Mouse (Mus musculus) liver, embryonic 15.5 days (tissue): ENCODE data around the gene Unc50. TPM values are rescaled to one million over a fixed set of nuclear protein-coding genes. Genes with fewer than 3 reads are reported as not detected.

Experiments
- ATAC-seq: fragments of 200-750 bp; cut with Nextera tagmentation; 2 replicates; pipeline ENCODE4 v1.8.0; 2017; ENCODE audit warnings: moderate number of reproducible peaks, mild to moderate bottlenecking, moderate library complexity; ENCODE audit not compliant: insufficient read depth
- H3K27ac ChIP-seq: fragments of 300-500 bp; sonication (generic); replicated peaks from 2 replicates; pipeline ENCODE4 v1.5.1; 2015; ENCODE audit warnings: mild to moderate bottlenecking, inconsistent platforms
- H3K27me3 ChIP-seq: fragments of 300-500 bp; sonication (generic); 2 replicates; pipeline ENCODE4 v1.6.1; 2015; ENCODE audit warnings: mild to moderate bottlenecking, inconsistent platforms
- H3K36me3 ChIP-seq: fragments of 300-500 bp; sonication (generic); replicated peaks from 2 replicates; pipeline ENCODE4 v1.6.1; 2015; ENCODE audit warnings: moderate library complexity, mild to moderate bottlenecking, inconsistent platforms
- H3K4me1 ChIP-seq: fragments of 300-500 bp; sonication (generic); replicated peaks from 2 replicates; pipeline ENCODE4 v1.6.1; 2015; ENCODE audit warnings: inconsistent platforms
- H3K4me2 ChIP-seq: fragments of 300-500 bp; sonication (generic); 2 replicates; pipeline ENCODE4 v1.6.1; 2015; ENCODE audit warnings: moderate library complexity, mild to moderate bottlenecking, inconsistent platforms
- H3K4me3 ChIP-seq: fragments of 300-500 bp; sonication (generic); replicated peaks from 2 replicates; pipeline ENCODE4 v1.5.1; 2015; ENCODE audit warnings: mild to moderate bottlenecking, inconsistent platforms
- H3K9ac ChIP-seq: fragments of 300-500 bp; sonication (generic); 2 replicates; pipeline ENCODE4 v1.6.1; 2015; ENCODE audit warnings: moderate library complexity, mild to moderate bottlenecking, inconsistent platforms
- H3K9me3 ChIP-seq: fragments of 300-500 bp; sonication (generic); replicated peaks from 2 replicates; pipeline ENCODE4 v1.6.1; 2016; ENCODE audit warnings: inconsistent platforms
- WGBS: fragments of 180-500 bp; shearing (Covaris S2); methylation state at CpG from one replicate; pipeline ENCODE4 v1.1.7; 2015; ENCODE audit warnings: mixed read lengths; ENCODE audit not compliant: insufficient replicate concordance; 5-methylcytosine and 5-hydroxymethylcytosine counted together
- polyA plus RNA-seq: library from polyadenylated mRNA; unstranded; fragments of >200 nt; fragmentation: Nextera tagmentation; extraction: Ambion mirVana; gene quantifications from 2 replicates; pipeline ENCODE4 v1.2.1, GENCODE M21; 2015

The Unc50 gene
- polyA plus RNA-seq, 1 experiment from 2014 or later: 68.6 TPM

DNA sequence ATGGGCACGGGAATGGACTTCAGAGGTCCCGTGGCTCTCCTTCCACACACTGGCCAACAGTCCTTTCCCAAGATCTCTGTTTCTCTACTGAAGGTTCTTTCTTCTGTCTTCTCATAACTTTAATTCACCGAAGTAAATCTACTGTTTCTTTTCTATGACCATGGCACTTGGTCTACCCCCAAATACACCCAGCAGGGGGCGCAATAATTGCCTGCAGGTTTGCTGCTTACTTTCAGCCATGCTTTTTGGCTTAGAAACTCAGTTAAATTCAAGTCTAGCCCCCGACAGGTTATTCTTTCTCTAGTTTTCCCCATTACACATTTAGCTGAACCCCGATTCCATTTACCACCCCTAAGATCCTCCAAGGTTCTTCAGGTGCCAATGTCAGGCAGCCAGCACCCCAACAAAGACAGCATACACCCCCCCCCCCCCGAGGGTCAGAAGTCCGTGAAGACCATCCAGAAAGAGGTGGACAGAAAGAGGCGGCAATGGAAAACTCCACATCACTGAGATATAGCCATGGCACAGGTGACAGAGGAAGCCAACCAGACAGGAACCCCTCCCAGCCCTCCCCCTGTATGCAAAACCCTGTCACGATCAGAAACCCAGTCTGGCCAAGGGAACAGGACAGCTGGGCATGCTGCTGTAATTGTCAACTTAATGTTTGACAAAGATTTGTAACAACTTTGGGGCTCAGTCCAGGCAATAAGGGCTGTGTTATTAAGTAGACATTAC, 18.6 kb downstream of the Unc50 start:
- WGBS: 62% methylated on average over 10 of the region's 10 CpGs
- H3K36me3 ChIP-seq: no peaks in the 10 kb centered on the region
- ATAC-seq: no peak
- H3K4me1 ChIP-seq: peaks cover 1% of the 10 kb centered on the region
- no peak overlapping the region for H3K4me3 ChIP-seq
- no peak overlapping the region for H3K4me2 ChIP-seq
- H3K27ac ChIP-seq: no peak overlapping the region
- H3K9ac ChIP-seq: no peak overlapping the region
- H3K27me3 ChIP-seq: no peaks in the 10 kb centered on the region
- H3K9me3 ChIP-seq: no peaks in the 10 kb centered on the region

DNA sequence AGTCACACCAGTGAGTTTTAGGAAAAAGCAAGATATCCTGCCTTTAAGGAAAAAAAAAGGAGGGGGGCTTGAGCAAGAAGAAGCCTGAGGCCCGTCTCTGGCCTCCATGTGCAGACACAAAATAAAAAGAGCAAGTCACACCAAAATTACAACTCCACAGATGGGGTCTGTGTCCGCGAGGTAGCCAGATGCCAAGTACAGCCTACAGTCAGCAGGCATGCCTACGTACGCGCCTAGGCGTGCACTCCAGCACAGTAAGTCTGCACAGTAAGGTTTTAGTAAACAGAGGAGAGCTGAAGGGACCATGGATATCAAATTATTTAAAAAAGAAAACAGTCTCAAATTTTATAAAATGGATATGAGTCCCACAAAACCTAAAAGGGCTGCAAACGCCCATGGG, 21.3 kb downstream of the Unc50 start:
- 77% methylated on average over 8 of the region's 8 CpGs for WGBS
- H3K9ac ChIP-seq: no peak overlapping the region
- H3K27me3 ChIP-seq: no peaks in the 10 kb centered on the region
- no peak overlapping the region for H3K4me3 ChIP-seq
- H3K4me1 ChIP-seq: no peaks in the 10 kb centered on the region
- H3K27ac ChIP-seq: no peak overlapping the region
- no peak overlapping the region for H3K4me2 ChIP-seq
- H3K36me3 ChIP-seq: no peaks in the 10 kb centered on the region
- no peak for ATAC-seq
- no peaks in the 10 kb centered on the region for H3K9me3 ChIP-seq

DNA sequence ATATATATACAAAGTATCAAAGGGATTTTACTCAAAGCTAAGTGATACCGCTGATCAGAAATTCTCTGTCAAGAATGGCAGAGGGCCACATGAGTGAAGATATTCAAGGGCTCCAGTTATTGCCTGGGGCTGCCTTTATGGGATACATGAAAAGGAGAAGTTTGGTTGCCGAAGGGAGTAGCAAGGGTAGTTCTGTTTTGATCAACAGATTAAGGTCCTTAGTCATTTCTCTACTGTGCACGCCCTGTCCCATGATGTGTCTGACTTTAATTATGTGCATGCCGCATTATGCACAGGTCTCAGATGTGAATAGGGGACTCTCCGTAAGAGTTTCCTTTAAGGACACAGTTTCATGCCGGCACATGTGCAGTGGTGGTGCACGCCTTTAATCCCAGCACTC, 27.6 kb downstream of the Unc50 start:
- no peak for ATAC-seq

DNA sequence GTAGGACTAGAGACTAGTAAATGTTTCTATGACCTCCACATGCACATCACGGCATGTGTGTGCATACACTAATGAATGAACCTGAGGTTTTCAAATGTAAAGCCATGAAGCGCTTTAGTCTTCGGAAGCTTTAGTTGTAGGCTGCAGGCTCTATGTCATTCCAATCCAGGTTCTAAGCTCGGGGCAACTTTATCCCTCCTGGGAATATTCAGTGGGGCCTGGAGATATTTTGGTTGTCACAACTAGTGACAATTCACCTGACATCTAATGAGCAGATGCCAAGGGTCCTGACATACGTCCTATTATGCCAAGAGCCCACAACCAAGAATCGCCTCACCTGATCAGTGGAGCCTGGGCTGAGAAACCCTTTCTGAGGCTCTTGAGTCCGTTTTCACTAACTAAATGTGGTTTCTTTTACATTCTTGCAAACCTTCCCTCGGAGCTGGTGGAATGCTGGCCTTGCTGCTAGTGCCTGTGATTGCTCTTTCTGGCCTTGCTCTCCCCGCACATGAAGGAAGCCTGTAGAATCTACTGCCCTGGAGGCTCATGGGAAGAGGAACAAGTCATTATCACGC, 35.0 kb downstream of the Unc50 start:
- H3K9ac ChIP-seq: no peak overlapping the region
- 68% methylated on average over 10 of the region's 10 CpGs for WGBS
- no peak for ATAC-seq

More for the DNA sequence above, 27.6 kb downstream of the Unc50 start:
- Histone ChIP-seq H3K36me3 (no peaks in the 10 kb centered on the region), H3K27ac (no peak overlapping the region), H3K4me2 (no peak overlapping the region), H3K4me1 (no peaks in the 10 kb centered on the region), H3K9ac (no peak overlapping the region), H3K9me3 (no peaks in the 10 kb centered on the region), H3K4me3 (no peak overlapping the region), H3K27me3 (no peaks in the 10 kb centered on the region)
- 70% methylated on average over 7 of the region's 7 CpGs for WGBS

DNA sequence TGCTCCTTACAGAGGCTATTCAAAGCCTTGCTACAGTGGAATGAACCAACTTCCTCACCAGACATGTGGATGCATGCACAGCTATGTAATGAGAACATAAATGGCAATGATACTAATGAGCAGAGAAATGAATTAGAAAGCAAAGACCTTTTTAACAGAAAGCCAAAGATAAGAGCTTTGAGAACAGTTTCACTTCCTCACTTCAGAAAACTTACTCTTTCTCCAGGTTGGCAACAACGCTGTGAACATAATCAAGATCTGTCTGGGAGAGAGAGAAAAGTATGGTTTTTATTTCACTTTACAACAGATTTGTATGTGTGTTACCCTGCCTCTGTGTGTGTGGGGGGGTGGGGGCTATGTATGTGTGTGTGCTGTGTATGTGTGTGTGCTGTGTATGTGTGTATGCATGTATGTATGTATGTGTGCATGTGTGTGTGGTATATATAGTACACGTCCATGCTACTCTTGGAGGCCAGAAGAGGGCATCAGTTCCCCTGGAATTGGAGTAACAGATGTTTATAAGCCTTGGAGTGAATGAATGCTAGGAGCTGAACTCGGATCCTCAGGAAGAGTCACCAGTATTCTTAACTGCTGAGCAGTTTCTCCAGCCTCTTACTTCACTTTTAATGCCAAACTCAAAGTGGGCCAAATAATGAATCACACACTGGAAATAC, 36.5 kb downstream of the Unc50 start:
- H3K9ac ChIP-seq: no peak overlapping the region
- H3K4me3 ChIP-seq: no peak overlapping the region
- no peak overlapping the region for H3K27ac ChIP-seq
- no peak overlapping the region for H3K4me2 ChIP-seq
- H3K27me3 ChIP-seq: no peaks in the 10 kb centered on the region
- ATAC-seq: no peak
- H3K9me3 ChIP-seq: no peaks in the 10 kb centered on the region
- H3K4me1 ChIP-seq: 0 out of 2 replicates have a peak, but pooled peaks cover 3% of the 10 kb centered on the region
- H3K36me3 ChIP-seq: no peaks in the 10 kb centered on the region
- 73% methylated on average over 3 of the region's 3 CpGs for WGBS

More for the DNA sequence above, 35.0 kb downstream of the Unc50 start:
- no peaks in the 10 kb centered on the region for H3K36me3 ChIP-seq
- H3K4me2 ChIP-seq: no peak overlapping the region
- H3K27me3 ChIP-seq: no peaks in the 10 kb centered on the region
- no peak overlapping the region for H3K4me3 ChIP-seq
- no peaks in the 10 kb centered on the region for H3K9me3 ChIP-seq
- H3K27ac ChIP-seq: no peak overlapping the region
- no peaks in the 10 kb centered on the region for H3K4me1 ChIP-seq

DNA sequence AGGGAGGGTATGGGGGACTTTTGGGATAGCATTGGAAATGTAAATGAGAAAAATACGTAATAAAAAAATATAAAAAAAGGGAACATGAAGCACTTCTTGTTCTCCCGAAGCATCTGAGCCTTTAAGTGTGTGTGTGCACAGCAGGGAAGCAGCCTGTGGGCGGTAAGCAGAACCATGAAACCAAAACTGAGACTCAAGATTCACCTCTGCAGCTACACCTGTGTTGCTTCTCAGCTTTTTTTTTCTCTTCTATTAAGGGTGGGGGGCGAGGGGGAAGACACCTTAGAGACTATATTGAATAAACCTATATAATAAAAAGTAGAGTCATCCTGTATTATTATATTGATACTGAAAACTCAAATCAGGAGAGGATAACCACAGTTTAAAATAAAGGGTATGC, 37.9 kb downstream of the Unc50 start:
- Histone ChIP-seq H3K9me3 (no peaks in the 10 kb centered on the region), H3K36me3 (no peaks in the 10 kb centered on the region), H3K4me3 (no peak overlapping the region), H3K27ac (no peak overlapping the region), H3K4me1 (peaks cover 8% of the 10 kb centered on the region; the same call in 1 of the 2 replicates), H3K4me2 (no peak overlapping the region), H3K9ac (no peak overlapping the region), H3K27me3 (no peaks in the 10 kb centered on the region)
- ATAC-seq: no peak
- WGBS: 66% methylated on average over 4 of the region's 4 CpGs

DNA sequence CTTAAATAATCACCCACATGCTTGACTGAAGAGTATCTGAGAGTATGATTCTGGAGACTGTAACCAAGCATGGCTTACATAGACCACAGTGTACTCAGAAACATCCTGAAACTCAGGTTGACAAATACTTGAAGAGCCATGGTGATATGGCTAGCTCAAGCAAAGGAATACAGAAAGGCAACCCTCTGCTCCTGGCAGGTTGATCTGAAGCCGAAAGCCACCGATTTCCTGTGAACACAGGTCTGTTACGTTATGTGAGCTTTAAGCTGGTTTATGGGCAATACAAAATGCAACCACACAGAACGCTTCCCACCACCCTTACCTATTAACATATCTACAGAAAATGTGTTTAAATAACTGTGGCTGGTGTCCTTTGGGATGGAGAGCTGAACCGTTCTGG, 39.1 kb downstream of the Unc50 start:
- peaks cover 12% of the 10 kb centered on the region for H3K4me1 ChIP-seq
- no peak overlapping the region for H3K4me2 ChIP-seq
- H3K36me3 ChIP-seq: no peaks in the 10 kb centered on the region
- H3K27me3 ChIP-seq: no peaks in the 10 kb centered on the region
- no peak overlapping the region for H3K27ac ChIP-seq
- 75% methylated on average over 5 of the region's 5 CpGs for WGBS
- H3K4me3 ChIP-seq: no peak overlapping the region
- no peak for ATAC-seq
- no peak overlapping the region for H3K9ac ChIP-seq
- no peaks in the 10 kb centered on the region for H3K9me3 ChIP-seq

DNA sequence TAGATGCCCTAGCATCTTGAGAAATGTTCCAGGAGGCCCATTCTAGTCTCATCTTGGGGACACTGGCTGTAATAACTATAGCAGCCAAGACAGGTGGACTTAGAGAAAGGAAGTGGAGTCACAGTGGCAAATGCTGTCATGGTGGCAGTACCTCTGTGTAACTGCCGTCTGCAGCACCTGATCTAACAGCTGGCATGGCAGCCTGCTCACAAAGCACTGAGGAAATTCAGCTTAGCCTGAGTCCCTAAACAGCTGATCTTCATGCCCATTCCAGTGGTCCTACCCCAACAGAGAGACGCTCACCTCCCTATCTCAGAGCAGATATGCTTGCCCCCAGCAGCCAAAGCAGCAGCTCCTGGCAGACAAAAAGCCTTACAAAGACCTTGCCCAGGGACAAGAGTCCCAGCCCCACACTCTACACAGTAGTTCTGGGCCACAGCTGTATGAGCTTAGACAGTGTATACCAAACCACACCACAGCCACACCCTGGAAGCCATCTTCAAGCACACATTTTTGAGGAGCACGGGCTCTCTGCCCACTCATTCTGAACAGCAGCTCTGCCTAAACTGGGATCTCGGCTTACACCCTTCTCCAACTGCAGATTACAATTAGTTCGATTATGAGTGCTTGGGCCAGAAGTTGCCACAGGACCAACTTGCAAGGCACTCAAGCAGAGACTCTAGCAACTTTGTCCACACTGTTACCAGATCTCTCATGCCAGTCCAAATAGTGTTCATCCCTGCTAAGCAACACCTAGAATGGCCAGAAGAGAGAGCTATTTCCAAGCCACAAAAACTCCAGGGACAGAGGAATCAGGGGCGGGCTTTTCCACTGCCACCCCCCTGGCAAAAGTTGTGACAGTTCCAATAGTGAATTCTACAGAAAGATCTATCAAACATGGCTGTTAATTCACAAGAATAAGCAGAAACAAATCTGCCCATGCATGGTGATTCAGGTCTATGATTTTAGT, 41.5 kb downstream of the Unc50 start:
- Histone ChIP-seq H3K4me1 (peaks cover 16% of the 10 kb centered on the region), H3K4me2 (no peak overlapping the region), H3K9me3 (no peaks in the 10 kb centered on the region), H3K36me3 (no peaks in the 10 kb centered on the region), H3K27me3 (no peaks in the 10 kb centered on the region), H3K4me3 (no peak overlapping the region), H3K9ac (no peak overlapping the region), H3K27ac (no peak overlapping the region)
- no peak for ATAC-seq
- 49% methylated on average over 6 of the region's 6 CpGs for WGBS

DNA sequence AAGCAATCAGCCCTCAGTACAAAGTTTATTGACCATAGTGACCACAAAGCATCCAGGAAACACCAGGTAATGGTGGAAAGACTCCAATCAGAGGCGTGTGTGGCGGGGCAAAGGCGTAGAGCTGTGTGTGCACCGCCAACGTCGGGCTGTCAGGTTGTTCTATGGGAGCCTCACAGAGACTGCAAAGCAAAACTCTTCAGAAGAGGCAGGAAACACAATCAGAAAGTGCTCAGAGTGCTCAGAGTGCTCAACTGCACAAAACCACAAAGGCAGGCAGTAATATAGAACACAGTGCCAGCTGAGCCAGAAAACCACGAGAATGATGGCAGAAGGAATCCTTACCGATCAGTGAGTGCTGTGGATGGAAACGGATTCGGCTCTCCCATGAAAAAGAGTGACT, 43.3 kb downstream of the Unc50 start:
- ATAC-seq: no peak
- Histone ChIP-seq H3K27ac (no peak overlapping the region), H3K4me1 (peaks cover 34% of the 10 kb centered on the region), H3K36me3 (no peaks in the 10 kb centered on the region), H3K4me3 (no peak overlapping the region), H3K9ac (no peak overlapping the region), H3K4me2 (no peak overlapping the region), H3K9me3 (no peaks in the 10 kb centered on the region), H3K27me3 (no peaks in the 10 kb centered on the region)
- 43% methylated on average over 10 of the region's 10 CpGs for WGBS

DNA sequence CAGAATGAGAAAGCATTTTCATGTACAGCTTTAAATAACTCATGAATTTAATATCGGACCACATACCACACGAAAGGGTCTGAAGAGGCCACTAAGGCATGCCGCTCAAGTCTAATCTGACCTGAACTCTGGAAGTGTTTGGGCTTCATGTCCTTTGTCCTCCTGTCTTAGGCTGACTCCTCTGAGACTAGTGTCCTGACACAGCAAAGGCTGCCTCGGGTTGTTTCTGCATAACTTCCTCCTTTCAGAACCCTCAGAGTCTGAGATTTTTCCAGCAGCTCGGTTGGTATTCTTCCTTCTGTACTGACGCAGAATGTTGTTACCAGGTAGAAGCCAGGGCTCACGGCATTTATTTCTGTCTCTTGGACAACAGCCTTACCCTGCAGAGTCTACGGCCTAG, 44.1 kb downstream of the Unc50 start:
- no peaks in the 10 kb centered on the region for H3K36me3 ChIP-seq
- WGBS: 49% methylated on average over 8 of the region's 8 CpGs
- no peak overlapping the region for H3K4me2 ChIP-seq
- no peaks in the 10 kb centered on the region for H3K27me3 ChIP-seq
- H3K27ac ChIP-seq: peak overlapping the region; percentile 58; the same call in 1 of the 2 replicates
- H3K9ac ChIP-seq: no peak overlapping the region
- peaks cover 42% of the 10 kb centered on the region for H3K4me1 ChIP-seq
- no peak for ATAC-seq
- no peaks in the 10 kb centered on the region for H3K9me3 ChIP-seq
- no peak overlapping the region for H3K4me3 ChIP-seq
